14 mouse cellular contexts compared by ENCODE assay signal in genomic region chr19:16502054-16502453, GRCm38 (mm10).
"Had no signal": no experiment of that assay in that cellular context is flagged by ENCODE, and none has a peak within 500 bp of the region (broad histone marks: within the 10 kb centered on the region; RNA-seq: fewer than 3 reads in every experiment).

No protein-coding gene starts in this region.

- H3K4me2 ChIP-seq: limb, embryonic 12.5 days; midbrain, embryonic 12.5 days had no signal

- ATAC-seq: hindbrain, postnatal 0 days; midbrain, embryonic 16.5 days had no signal

- H3K36me3 ChIP-seq: limb, embryonic 12.5 days; midbrain, embryonic 12.5 days had no signal

- H3K9ac ChIP-seq: limb, embryonic 12.5 days; liver, embryonic 14.5 days; midbrain, embryonic 12.5 days had no signal

- DNase-seq: kidney, adult 11 months; kidney, postnatal 36 days; layer of hippocampus, adult 9-11 months; layer of hippocampus, postnatal 36 days; liver; lung, adult 18-20 months; right cerebral cortex, adult 18-20 months; right cerebral cortex, postnatal 25 days; thymus, postnatal 36 days had no signal

- H3K4me1 ChIP-seq: limb, embryonic 12.5 days had no signal

- H3K4me3 ChIP-seq: limb, embryonic 12.5 days; midbrain, embryonic 12.5 days had no signal

- H3K9me3 ChIP-seq: limb, embryonic 12.5 days; midbrain, embryonic 12.5 days had no signal

- H3K27me3 ChIP-seq: limb, embryonic 12.5 days had no signal

- H3K27ac ChIP-seq: hindbrain, postnatal 0 days; limb, embryonic 12.5 days; liver, embryonic 14.5 days; midbrain, embryonic 12.5 days had no signal
